Mouse (Mus musculus): ENCODE measurements around the gene Trpm1. TPM values are rescaled to one million over a fixed set of nuclear protein-coding genes. Genes with fewer than 3 reads are reported as not detected.

Gene Trpm1
- polyA plus RNA-seq, 2 experiments = not detected

- WGBS (ENCODE audit: insufficient replicate concordance) = 62% methylated on average over 3 of the region's 3 CpGs
- Histone ChIP-seq H3K27ac (no peak overlapping the region), H3K27me3 (ENCODE audit: control insufficient read depth, insufficient read depth, low read length) (no peaks in the 10 kb centered on the region)
Measured at GRCm38 (mm10) chr7:64253736-64254135, 100.1 kb downstream of the Trpm1 start.

GRCm38 (mm10) chr7:64265502-64266279 is 112.1 kb downstream of the Trpm1 start:
- no peaks in the 10 kb centered on the region for H3K27me3 ChIP-seq (ENCODE audit: control insufficient read depth, insufficient read depth, low read length)
- ATAC-seq (ENCODE audit: insufficient read depth) (no peak), DNase-seq (ENCODE audit: low read depth in 3 of 3, low spot score in 3 of 3) (no peak)
- H3K27ac ChIP-seq = no peak overlapping the region
- H3K36me3 ChIP-seq (replicated peaks; ENCODE audit: control insufficient read depth, insufficient read depth, low read depth) = no peaks in the 10 kb centered on the region
- TF ChIP-seq CTCF (IDR thresholded peaks at IDR 0.05; ENCODE audit: low read depth) = no peak
- TF ChIP-seq EP300 (IDR thresholded peaks at IDR 0.05; ENCODE audit: low read depth) = no peak
- H3K4me1 ChIP-seq (replicated peaks; ENCODE audit: control insufficient read depth in 2 of 2, insufficient read depth in 2 of 2, low read length in 1 of 2) = no peaks in the 10 kb centered on the region
- H3K4me2 ChIP-seq (ENCODE audit: low read depth) = no peak overlapping the region
- 61% methylated on average over 13 of the region's 13 CpGs for WGBS (ENCODE audit: insufficient replicate concordance)
- H3K9ac ChIP-seq (replicated peaks) = no peak overlapping the region
- H3K9me3 ChIP-seq (ENCODE audit: control insufficient read depth, low read length) = no peaks in the 10 kb centered on the region
- H3K4me3 ChIP-seq (ENCODE audit: insufficient read depth in 1 of 2, low read depth in 2 of 2, low read length in 2 of 2) = no peak overlapping the region

More at GRCm38 (mm10) chr7:64253736-64254135, 100.1 kb downstream of the Trpm1 start:
- no peaks in the 10 kb centered on the region for H3K4me1 ChIP-seq (replicated peaks; ENCODE audit: control insufficient read depth in 2 of 2, insufficient read depth in 2 of 2, low read length in 1 of 2)
- H3K36me3 ChIP-seq (replicated peaks; ENCODE audit: control insufficient read depth, insufficient read depth, low read depth) = no peaks in the 10 kb centered on the region
- no peak overlapping the region for H3K4me3 ChIP-seq (ENCODE audit: insufficient read depth in 1 of 2, low read depth in 2 of 2, low read length in 2 of 2)
- H3K9me3 ChIP-seq (ENCODE audit: control insufficient read depth, low read length) = no peaks in the 10 kb centered on the region
- H3K9ac ChIP-seq (replicated peaks) = no peak overlapping the region
- no peak for TF ChIP-seq EP300 (IDR thresholded peaks at IDR 0.05; ENCODE audit: low read depth)
- no peak overlapping the region for H3K4me2 ChIP-seq (ENCODE audit: low read depth)
- ATAC-seq (ENCODE audit: insufficient read depth) (no peak), DNase-seq (ENCODE audit: low read depth in 3 of 3, low spot score in 3 of 3) (no peak)

GRCm38 (mm10) chr7:64266587-64266986 is 113.0 kb downstream of the Trpm1 start:
- Histone ChIP-seq H3K4me1 (replicated peaks; ENCODE audit: control insufficient read depth in 2 of 2, insufficient read depth in 2 of 2, low read length in 1 of 2) (no peaks in the 10 kb centered on the region), H3K27ac (no peak overlapping the region), H3K27me3 (ENCODE audit: control insufficient read depth, insufficient read depth, low read length) (no peaks in the 10 kb centered on the region), H3K9me3 (ENCODE audit: control insufficient read depth, low read length) (no peaks in the 10 kb centered on the region), H3K9ac (replicated peaks) (no peak overlapping the region), H3K36me3 (replicated peaks; ENCODE audit: control insufficient read depth, insufficient read depth, low read depth) (no peaks in the 10 kb centered on the region), H3K4me2 (ENCODE audit: low read depth) (no peak overlapping the region), H3K4me3 (ENCODE audit: insufficient read depth in 1 of 2, low read depth in 2 of 2, low read length in 2 of 2) (no peak overlapping the region)
- ATAC-seq (ENCODE audit: insufficient read depth) (no peak), DNase-seq (ENCODE audit: low read depth in 3 of 3, low spot score in 3 of 3) (no peak)
- TF ChIP-seq EP300 (IDR thresholded peaks at IDR 0.05; ENCODE audit: low read depth) (no peak), CTCF (IDR thresholded peaks at IDR 0.05; ENCODE audit: low read depth) (no peak)
- WGBS (ENCODE audit: insufficient replicate concordance) = 90% methylated on average over 4 of the region's 4 CpGs

- no peak overlapping the region for H3K4me3 ChIP-seq (ENCODE audit: insufficient read depth in 1 of 2, low read depth in 2 of 2, low read length in 2 of 2)
- TF ChIP-seq EP300 (IDR thresholded peaks at IDR 0.05; ENCODE audit: low read depth) (no peak), CTCF (IDR thresholded peaks at IDR 0.05; ENCODE audit: low read depth) (no peak)
- 35% methylated on average over 4 of the region's 4 CpGs for WGBS (ENCODE audit: insufficient replicate concordance)
- H3K9me3 ChIP-seq (ENCODE audit: control insufficient read depth, low read length) = no peaks in the 10 kb centered on the region
- DNase-seq (ENCODE audit: low read depth in 3 of 3, low spot score in 3 of 3) = no peak
- no peak overlapping the region for H3K27ac ChIP-seq
- no peaks in the 10 kb centered on the region for H3K27me3 ChIP-seq (ENCODE audit: control insufficient read depth, insufficient read depth, low read length)
- H3K36me3 ChIP-seq (replicated peaks; ENCODE audit: control insufficient read depth, insufficient read depth, low read depth) = no peaks in the 10 kb centered on the region
- no peaks in the 10 kb centered on the region for H3K4me1 ChIP-seq (replicated peaks; ENCODE audit: control insufficient read depth in 2 of 2, insufficient read depth in 2 of 2, low read length in 1 of 2)
- ATAC-seq (ENCODE audit: insufficient read depth) = no peak
- no peak overlapping the region for H3K9ac ChIP-seq (replicated peaks)
- no peak overlapping the region for H3K4me2 ChIP-seq (ENCODE audit: low read depth)
Measured at GRCm38 (mm10) chr7:64271926-64272325, 118.3 kb downstream of the Trpm1 start.

DNA sequence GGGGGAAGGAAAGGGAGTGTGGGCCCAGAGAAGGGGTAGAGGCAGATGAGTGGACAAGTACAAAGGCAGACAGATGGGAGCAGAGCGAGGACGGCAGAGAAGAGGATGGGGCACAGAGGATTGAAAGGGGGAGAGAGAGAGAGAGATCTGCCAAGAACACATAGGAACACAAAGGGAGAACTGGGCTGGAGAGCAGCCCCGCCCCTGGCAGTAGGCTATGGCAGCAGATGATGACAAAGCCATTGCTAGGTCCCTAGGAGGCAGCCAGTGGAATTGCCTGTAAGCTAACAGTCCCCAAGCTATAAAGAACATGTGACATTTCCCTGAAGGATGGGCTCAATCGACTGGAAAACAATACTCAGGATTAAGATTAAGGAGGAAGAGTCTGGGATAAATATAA is 121.9 kb downstream of the Trpm1 start:
- no peak overlapping the region for H3K27ac ChIP-seq

More for the DNA sequence above, 121.9 kb downstream of the Trpm1 start:
- Histone ChIP-seq H3K9ac (replicated peaks) (no peak overlapping the region), H3K9me3 (ENCODE audit: control insufficient read depth, low read length) (no peaks in the 10 kb centered on the region), H3K36me3 (replicated peaks; ENCODE audit: control insufficient read depth, insufficient read depth, low read depth) (no peaks in the 10 kb centered on the region), H3K4me3 (ENCODE audit: insufficient read depth in 1 of 2, low read depth in 2 of 2, low read length in 2 of 2) (no peak overlapping the region), H3K4me2 (ENCODE audit: low read depth) (no peak overlapping the region), H3K27me3 (ENCODE audit: control insufficient read depth, insufficient read depth, low read length) (no peaks in the 10 kb centered on the region), H3K4me1 (replicated peaks; ENCODE audit: control insufficient read depth in 2 of 2, insufficient read depth in 2 of 2, low read length in 1 of 2) (no peaks in the 10 kb centered on the region)
- DNase-seq (ENCODE audit: low read depth in 3 of 3, low spot score in 3 of 3) (no peak), ATAC-seq (ENCODE audit: insufficient read depth) (no peak)
- no peak for TF ChIP-seq CTCF (IDR thresholded peaks at IDR 0.05; ENCODE audit: low read depth)
- no peak for TF ChIP-seq EP300 (IDR thresholded peaks at IDR 0.05; ENCODE audit: low read depth)
- 56% methylated on average over 4 of the region's 4 CpGs for WGBS (ENCODE audit: insufficient replicate concordance)
